Mouse (Mus musculus): ENCODE results near the gene Olfr322. TPM values are rescaled to one million over a fixed set of nuclear protein-coding genes. Genes with fewer than 3 reads are reported as not detected.

Gene Olfr322
- not detected for polyA plus RNA-seq (2021)

DNA sequence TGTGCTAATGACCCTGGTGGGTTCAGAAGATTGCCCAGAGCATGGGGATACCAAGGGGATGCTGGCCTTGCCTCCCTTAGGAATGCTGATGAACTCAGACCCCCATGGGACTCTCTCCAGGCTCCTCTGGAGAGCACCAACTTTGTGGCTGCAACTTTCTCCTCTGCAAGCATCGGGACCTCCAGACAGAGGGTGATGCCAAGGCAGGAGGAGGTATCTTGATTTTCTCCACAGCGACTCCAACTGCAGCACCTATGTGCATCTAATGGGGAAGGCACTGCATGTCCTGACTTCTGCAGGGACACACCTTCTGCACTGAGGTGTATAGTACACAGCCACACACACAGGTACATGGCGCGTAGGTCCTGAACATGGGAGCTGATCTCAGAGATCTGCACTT is at the start of gene Olfr322:
Gene Olfr322 (plus strand): TSS at position 187 of the 400 bp plus-strand sequence.
- ChIA-PET CTCF (no interaction called here), POLR2A (no interaction called here)
- in situ Hi-C loops (cut with MboI; ENCODE audit: low pct_unique_long_range_greater_than_20kb): no loop called here
- peaks cover 7% of the 10 kb centered on the region for H3K27me3 ChIP-seq
- DNase-seq (ENCODE audit: low read depth, low spot score) (no peak), ATAC-seq (no peak)
- TF ChIP-seq CTCF (IDR thresholded peaks at IDR 0.05): no peak

DNA sequence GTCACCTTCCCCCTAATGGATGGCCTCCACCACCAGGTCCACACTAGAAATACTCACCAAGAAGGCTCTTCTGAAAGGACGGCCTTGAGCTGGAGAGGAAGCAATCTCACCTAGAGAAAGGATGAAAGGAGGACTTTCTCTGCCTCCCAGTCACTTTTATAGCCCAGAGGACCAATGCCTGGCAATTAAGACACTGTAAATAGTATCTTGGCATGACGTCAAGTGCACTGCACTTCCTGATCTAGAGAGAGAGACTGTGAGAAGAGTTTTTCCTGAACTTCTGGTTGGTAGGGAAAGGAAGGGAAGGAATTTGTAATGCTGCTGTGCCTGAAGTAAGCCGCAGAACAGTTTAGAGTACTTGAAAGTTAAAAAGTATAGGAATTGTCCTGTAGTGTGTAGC is 45.2 kb upstream of the Olfr322 start:
- ATAC-seq (no peak), DNase-seq (ENCODE audit: low read depth, low spot score) (no peak)
- peaks cover 2% of the 10 kb centered on the region for H3K27me3 ChIP-seq
- ChIA-PET POLR2A (no interaction called here), CTCF (interaction anchor here (3.1 kb wide), 1 partner anchor 26 kb away, joined by 8 read pairs; no protein-coding TSS in a partner anchor)
- in situ Hi-C loops (cut with MboI; ENCODE audit: low pct_unique_long_range_greater_than_20kb): no loop called here
- TF ChIP-seq CTCF (IDR thresholded peaks at IDR 0.05): no peak

DNA sequence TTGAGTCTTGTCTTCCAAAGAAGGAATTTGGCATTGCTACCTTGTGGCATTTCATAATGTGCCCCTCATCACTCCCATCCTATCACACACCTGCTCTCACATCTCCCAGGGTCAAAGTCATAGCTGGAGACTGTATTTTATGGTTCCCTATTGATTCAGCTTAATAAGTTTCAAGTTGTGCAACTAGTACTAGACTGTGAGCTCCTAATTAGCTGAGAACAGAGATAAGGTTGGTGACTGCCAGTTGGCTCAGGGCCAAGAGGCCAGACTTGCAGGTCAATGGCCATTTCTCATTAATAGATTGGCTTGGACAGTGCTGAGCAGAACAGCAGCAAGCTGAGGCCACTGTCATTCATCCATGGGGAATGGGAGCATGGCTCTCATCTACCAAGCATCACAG is 44.1 kb upstream of the Olfr322 start:
- POLR2A ChIA-PET: no interaction called here
- ATAC-seq (no peak), DNase-seq (ENCODE audit: low read depth, low spot score) (no peak)
- in situ Hi-C loops (cut with MboI; ENCODE audit: low pct_unique_long_range_greater_than_20kb): no loop called here
- no peak for TF ChIP-seq CTCF (IDR thresholded peaks at IDR 0.05)
- H3K27me3 ChIP-seq: peaks cover 2% of the 10 kb centered on the region
- CTCF ChIA-PET: interaction anchor here (1.3 to 3.1 kb wide), 3 partner anchors 12 to 27 kb away, joined by 3 to 8 read pairs (median 7); no protein-coding TSS in a partner anchor

DNA sequence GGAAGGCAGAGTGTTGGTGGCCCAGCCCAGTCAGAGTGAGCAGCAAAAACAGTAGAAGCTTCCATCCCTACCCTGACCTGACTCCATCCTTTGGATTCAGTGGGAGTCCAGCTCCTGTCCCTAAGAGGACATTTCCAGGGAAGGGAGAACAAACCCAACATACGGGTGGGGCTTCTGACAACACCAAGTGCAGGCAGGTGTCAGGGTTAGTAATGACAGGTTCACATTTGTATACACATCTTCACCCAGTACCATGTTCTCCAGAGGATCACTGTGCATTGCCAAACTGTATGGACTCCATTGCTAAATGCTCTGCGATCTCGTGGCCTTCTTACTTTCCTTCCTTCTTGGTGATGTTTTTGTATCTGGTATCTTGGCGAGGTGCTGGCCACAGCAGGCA is 42.6 kb upstream of the Olfr322 start, which contains the start of gene 2210407C18Rik:
Gene 2210407C18Rik (minus strand): TSS at position 101 of the 400 bp plus-strand sequence.
- TF ChIP-seq CTCF (IDR thresholded peaks at IDR 0.05): no peak
- ChIA-PET CTCF (interaction anchor here (1.3 to 3.1 kb wide), 3 partner anchors 11 to 28 kb away, joined by 3 to 8 read pairs (median 7); no protein-coding TSS in a partner anchor), POLR2A (no interaction called here)
- DNase-seq (ENCODE audit: low read depth, low spot score) (no peak), ATAC-seq (no peak)
- H3K27me3 ChIP-seq: peaks cover 2% of the 10 kb centered on the region
- in situ Hi-C loops (cut with MboI; ENCODE audit: low pct_unique_long_range_greater_than_20kb): no loop called here

DNA sequence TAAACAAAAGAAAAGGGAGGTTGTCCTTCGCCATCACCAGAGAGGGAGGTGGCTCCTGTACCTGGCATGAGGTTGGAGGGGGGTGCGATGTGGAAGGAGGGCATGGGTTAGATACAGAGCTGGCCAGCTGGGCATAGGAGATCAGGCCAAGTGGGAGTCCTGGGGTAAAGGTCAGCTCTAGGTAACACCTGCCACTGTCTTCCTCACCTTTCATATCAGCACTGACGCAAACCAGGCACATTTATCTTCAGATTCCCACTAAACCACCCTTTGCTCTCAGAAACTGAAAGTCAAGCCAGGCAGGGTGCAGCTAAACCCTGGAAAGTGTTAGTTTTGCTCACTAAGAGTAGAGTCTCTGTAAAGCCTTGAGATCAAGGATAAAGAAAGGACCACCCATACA is 40.2 kb upstream of the Olfr322 start:
- no peak for ATAC-seq
- CTCF ChIA-PET: no interaction called here
- DNase-seq (ENCODE audit: low read depth, low spot score): no peak
- in situ Hi-C loops (cut with MboI; ENCODE audit: low pct_unique_long_range_greater_than_20kb): no loop called here
- no peak for TF ChIP-seq CTCF (IDR thresholded peaks at IDR 0.05)
- H3K27me3 ChIP-seq: peaks cover 11% of the 10 kb centered on the region
- POLR2A ChIA-PET: no interaction called here

DNA sequence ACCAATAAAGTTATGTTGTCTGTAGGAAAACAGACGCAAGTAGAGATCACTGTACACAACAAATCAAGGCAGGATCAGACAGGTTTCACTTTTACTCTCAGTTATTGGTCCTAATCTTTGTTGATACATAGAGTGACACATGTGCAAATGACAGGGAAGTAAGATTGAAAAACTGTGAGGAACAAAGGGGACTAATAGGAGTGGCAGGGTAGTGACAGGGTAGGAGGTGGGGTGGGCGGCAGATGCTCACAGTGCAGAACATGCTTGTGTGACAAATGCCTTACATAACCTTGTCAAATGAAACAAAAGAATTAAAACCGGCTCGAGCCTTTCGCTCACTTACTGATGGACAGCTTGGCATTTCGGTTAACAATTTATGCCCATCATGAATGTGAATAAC is 39.8 kb upstream of the Olfr322 start:
- TF ChIP-seq CTCF (IDR thresholded peaks at IDR 0.05): no peak
- CTCF ChIA-PET: no interaction called here
- ATAC-seq: no peak

DNA sequence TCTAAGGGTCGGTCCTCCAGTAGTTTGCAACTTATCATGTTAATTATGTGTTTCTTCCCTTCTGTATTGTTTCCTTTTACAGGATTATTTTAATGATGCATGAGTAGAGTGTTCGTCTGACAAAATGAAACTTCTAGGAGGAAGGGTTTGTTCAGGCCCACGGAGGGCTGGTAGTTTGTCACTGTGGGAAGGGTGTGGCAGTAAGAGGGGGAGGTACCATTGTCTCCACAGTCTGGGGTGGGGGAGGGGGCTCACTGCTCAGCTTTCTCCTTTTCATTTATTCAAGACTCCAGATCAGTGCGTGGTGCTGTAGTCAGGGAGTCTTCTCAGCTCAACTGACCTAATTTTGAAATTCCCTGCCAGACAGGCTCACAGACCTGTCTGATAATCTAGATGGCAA is 32.4 kb upstream of the Olfr322 start:
- H3K27me3 ChIP-seq: peaks cover 13% of the 10 kb centered on the region
- no peak for TF ChIP-seq CTCF (IDR thresholded peaks at IDR 0.05)
- POLR2A ChIA-PET: no interaction called here
- ATAC-seq (no peak), DNase-seq (ENCODE audit: low read depth, low spot score) (no peak)
- CTCF ChIA-PET: interaction anchor here (1.6 kb wide), 1 partner anchor 11 kb away, joined by 3 read pairs; the partner anchor contains the start of gene 2210407C18Rik
- in situ Hi-C loops (cut with MboI; ENCODE audit: low pct_unique_long_range_greater_than_20kb): loop anchor here (25.0 kb wide), 1 partner anchor 664 kb away; no protein-coding TSS in a partner anchor

More for the DNA sequence above, 39.8 kb upstream of the Olfr322 start:
- POLR2A ChIA-PET: no interaction called here
- H3K27me3 ChIP-seq: peaks cover 11% of the 10 kb centered on the region
- DNase-seq (ENCODE audit: low read depth, low spot score): no peak
- in situ Hi-C loops (cut with MboI; ENCODE audit: low pct_unique_long_range_greater_than_20kb): no loop called here

DNA sequence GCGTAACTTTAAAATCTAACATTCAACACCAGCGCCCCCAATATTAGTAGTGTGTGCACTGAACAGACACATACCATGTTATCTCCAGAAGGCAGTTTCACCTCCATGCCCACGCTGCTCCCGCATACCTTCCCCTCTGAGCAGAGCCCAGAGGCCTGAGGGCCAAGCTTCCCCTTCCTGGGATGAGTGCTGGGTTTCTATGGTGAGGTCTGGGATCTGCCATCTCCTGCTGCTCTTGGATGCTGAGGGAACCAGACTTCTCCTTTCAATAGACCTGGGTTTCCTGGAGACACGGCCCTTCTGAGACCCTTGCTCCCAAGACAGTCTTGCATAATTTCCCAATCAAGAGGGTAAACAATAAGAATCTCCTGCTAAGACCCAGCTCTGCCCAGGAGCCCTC is 28.2 kb upstream of the Olfr322 start, which contains the start of gene Olfr323:
Gene Olfr323 (minus strand): TSS at position 101 of the 400 bp plus-strand sequence.
- in situ Hi-C loops (cut with MboI; ENCODE audit: low pct_unique_long_range_greater_than_20kb): loop anchor here (5.0 to 25.0 kb wide), 2 partner anchors 228 to 668 kb away; no protein-coding TSS in a partner anchor
- ATAC-seq: no peak
- TF ChIP-seq CTCF (IDR thresholded peaks at IDR 0.05): no peak
- ChIA-PET POLR2A (no interaction called here), CTCF (no interaction called here)
- DNase-seq (ENCODE audit: low read depth, low spot score): no peak
- peaks cover 3% of the 10 kb centered on the region for H3K27me3 ChIP-seq

DNA sequence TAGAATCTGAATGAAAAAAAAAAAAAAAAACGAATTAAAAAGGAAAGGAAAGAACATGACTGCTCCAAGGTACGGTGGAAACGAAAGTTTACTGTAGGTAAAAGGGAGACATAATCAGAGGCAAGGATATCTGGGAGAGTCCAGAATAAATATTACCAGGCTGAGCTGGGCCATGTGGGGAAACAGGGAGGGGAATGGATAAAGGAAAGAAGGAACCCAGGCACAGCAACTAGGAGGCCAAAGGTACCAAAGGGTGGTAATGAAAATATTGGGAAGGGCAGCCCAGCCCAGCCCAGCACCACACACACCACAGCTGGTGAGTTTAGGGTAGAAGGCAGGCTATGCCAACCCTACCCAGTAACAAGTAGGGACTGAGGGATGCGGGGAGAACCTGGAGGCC is 23.7 kb upstream of the Olfr322 start:
- ATAC-seq (no peak), DNase-seq (ENCODE audit: low read depth, low spot score) (no peak)
- POLR2A ChIA-PET: interaction anchor here (1.4 kb wide), 1 partner anchor 11 kb away, joined by 7 read pairs; no protein-coding TSS in a partner anchor
- CTCF ChIA-PET: interaction anchor here (1.2 to 2.3 kb wide), 4 partner anchors 10 to 333 kb away, joined by 3 to 7 read pairs (median 4); partner anchors contain the start of gene 2210407C18Rik
- TF ChIP-seq CTCF (IDR thresholded peaks at IDR 0.05): no peak
- in situ Hi-C loops (cut with MboI; ENCODE audit: low pct_unique_long_range_greater_than_20kb): loop anchor here (5.0 to 25.0 kb wide), 2 partner anchors 233 to 673 kb away; no protein-coding TSS in a partner anchor
- H3K27me3 ChIP-seq: no peaks in the 10 kb centered on the region

DNA sequence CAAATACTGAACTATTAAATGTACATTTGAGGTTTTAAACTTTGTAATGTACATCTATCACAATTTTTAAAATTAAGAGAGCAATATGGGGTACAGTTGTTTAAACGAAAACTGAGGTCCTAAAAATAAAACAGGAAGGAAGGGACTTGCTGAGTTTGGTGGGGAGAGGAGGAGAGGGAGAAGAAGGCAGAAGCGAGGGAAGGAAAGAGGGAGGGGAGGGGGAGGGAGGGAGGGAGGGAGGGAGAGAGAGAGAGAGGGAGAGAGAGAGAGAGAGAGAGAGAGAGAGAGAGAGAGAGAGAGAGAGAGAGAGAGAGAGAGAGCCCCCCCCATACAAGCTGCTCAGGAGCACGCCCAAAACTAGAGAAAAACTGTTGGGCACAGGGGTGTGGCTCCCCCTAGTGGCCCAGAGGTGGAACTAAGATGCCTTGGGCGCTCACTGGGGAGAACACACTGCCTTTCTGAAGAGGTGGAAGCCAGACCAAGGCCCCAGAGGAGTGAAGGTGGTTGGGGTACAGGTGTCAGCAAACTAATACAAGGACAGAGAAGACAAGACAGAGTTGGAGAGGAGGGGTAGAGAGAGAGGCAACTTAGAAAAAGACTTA is 22.1 kb upstream of the Olfr322 start:
- DNase-seq (ENCODE audit: low read depth, low spot score) (no peak), ATAC-seq (peak; percentile 52)
- ChIA-PET CTCF (interaction anchor here (1.2 to 2.3 kb wide), 3 partner anchors 8 to 49 kb away, joined by 5 to 7 read pairs (median 5); partner anchors contain the start of gene 2210407C18Rik), POLR2A (interaction anchor here (1.4 kb wide), 1 partner anchor 13 kb away, joined by 7 read pairs; no protein-coding TSS in a partner anchor)
- no peaks in the 10 kb centered on the region for H3K27me3 ChIP-seq
- TF ChIP-seq CTCF (IDR thresholded peaks at IDR 0.05): peak; percentile 39
- in situ Hi-C loops (cut with MboI; ENCODE audit: low pct_unique_long_range_greater_than_20kb): loop anchor here (25.0 kb wide), 1 partner anchor 674 kb away; no protein-coding TSS in a partner anchor

DNA sequence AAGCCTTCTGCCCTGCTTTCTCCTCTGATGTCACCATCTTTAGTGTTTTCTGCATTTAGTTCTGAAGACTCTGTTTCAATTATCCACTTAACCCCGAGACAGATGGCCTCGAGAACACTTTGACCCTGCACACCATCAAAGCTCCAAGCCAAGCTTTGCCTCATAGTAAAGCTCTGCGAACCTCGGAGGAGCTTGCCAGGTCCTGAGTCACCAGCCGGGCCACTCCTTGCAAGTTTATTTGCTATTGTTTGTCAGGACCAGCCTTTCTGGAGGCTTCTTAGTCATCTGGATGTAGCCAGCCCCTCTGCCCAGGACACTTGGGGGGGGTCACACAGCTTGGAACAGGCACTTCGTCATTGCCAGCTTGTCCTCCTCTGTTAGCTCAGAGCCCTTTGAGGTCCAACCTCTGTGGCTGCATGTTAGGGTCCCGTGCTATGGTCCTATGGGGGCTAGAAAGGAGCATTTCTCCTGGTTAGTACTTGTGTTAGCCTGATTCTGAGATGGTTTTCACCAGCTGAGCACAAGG is 20.3 kb upstream of the Olfr322 start:
- in situ Hi-C loops (cut with MboI; ENCODE audit: low pct_unique_long_range_greater_than_20kb): loop anchor here (25.0 kb wide), 1 partner anchor 676 kb away; no protein-coding TSS in a partner anchor

More for the DNA sequence above, 20.3 kb upstream of the Olfr322 start:
- TF ChIP-seq CTCF (IDR thresholded peaks at IDR 0.05): no peak
- ChIA-PET CTCF (interaction anchor here (1.0 to 1.4 kb wide), 3 partner anchors 15 to 337 kb away, joined by 3 to 4 read pairs (median 3); no protein-coding TSS in a partner anchor), POLR2A (no interaction called here)
- DNase-seq (ENCODE audit: low read depth, low spot score): no peak
- no peaks in the 10 kb centered on the region for H3K27me3 ChIP-seq
- no peak for ATAC-seq
